Mouse (Mus musculus): ENCODE results near the gene Tnks2. TPM values are rescaled to one million over a fixed set of nuclear protein-coding genes. Genes with fewer than 3 reads are reported as not detected.
A peak's percentile ranks its signal among the peaks of the same experiment; 100 is the strongest.

The Tnks2 gene
- polyA plus RNA-seq, 1 experiment from 2014 or later: 13.9 TPM

DNA sequence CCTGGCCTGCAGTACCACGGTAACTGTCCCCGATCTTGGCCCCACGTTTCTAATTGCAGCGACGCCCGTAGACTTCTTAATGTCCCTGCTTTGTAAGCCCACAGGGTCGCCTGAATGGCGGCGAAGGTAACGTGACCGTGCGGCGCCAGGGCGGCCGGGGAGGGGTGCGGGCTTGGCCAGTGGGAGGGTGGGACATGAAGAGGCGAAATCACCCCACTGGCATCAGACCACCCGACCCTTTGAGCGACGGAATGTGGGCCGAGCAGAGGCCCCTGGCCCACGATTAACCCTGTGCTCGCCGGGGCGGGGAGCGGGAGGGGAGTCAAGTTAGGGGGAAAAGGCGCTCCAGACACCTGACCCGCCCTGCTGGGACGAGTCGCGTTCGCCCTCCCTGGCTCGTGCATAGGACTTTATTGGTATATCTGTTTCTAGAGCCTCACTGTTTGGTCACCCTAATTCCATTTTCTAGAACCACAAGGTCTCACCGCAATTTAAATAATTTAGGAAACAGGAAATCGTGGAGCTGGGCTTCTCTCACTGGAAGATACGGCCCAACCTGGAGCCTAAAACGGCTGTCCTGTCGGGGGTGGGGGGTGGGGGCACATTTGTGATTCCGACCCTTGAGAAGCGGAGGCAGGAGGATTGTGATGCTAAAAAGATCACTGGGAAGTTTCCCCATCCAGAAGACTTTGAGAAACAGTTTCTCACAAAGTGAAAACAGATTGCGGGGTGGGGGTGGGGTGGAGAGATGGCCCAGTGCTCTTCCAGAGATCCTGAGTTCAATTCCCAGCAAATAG lies 70.4 kb downstream of the Tnks2 start:
- no peak overlapping the region for H3K27ac ChIP-seq (replicated peaks)
- 2% methylated on average over 41 of the region's 41 CpGs for WGBS
- DNase-seq (ENCODE audit: low spot score): peak; percentile 53

DNA sequence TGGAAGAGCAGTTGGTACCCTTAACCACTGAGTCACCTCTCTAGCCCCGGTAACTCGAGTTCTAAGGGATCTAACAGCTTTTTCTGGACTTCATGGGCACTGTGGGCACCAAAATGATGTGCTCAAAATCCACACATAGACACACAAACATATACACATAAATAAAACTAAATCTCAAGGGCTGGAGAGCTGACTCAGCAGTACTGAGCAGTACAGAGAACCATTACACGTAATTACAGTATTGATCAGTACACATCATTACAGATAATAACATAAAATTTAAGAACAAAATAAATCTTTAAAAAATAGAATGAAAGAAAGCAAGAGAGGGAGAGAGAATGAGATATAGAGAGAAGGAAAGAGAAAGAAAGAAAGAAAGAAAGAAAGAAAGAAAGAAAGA lies 75.1 kb downstream of the Tnks2 start:
- TF ChIP-seq EP300 (optimal IDR thresholded peaks at IDR 0.05) (no peak), CTCF (IDR thresholded peaks at IDR 0.05; ENCODE audit: low read depth) (no peak)
- no peak for DNase-seq (ENCODE audit: low spot score)
- Histone ChIP-seq H3K36me3 (ENCODE audit: control insufficient read depth, insufficient read depth, low read length) (no peaks in the 10 kb centered on the region), H3K9ac (ENCODE audit: low read length) (no peak overlapping the region), H3K27me3 (ENCODE audit: control insufficient read depth, insufficient read depth, low read length) (no peaks in the 10 kb centered on the region), H3K4me1 (replicated peaks; ENCODE audit: control insufficient read depth, insufficient read depth) (no peaks in the 10 kb centered on the region), H3K4me3 (ENCODE audit: low read depth, low read length) (no peak overlapping the region), H3K4me2 (replicated peaks; ENCODE audit: low read depth) (no peak overlapping the region), H3K27ac (replicated peaks) (no peak overlapping the region), H3K9me3 (ENCODE audit: control insufficient read depth, low read length) (no peaks in the 10 kb centered on the region)
- whole genome bisulfite sequencing: 76% methylated on average over 3 of the region's 3 CpGs
- no peak for ATAC-seq (ENCODE audit: low FRiP score, low TSS enrichment)

More for the DNA sequence above, 70.4 kb downstream of the Tnks2 start:
- TF ChIP-seq CTCF (IDR thresholded peaks at IDR 0.05; ENCODE audit: low read depth) (no peak), EP300 (optimal IDR thresholded peaks at IDR 0.05) (no peak)
- ATAC-seq (ENCODE audit: low FRiP score, low TSS enrichment): peak; percentile 60; the same call in 1 of the 2 replicates
- Histone ChIP-seq H3K4me1 (replicated peaks; ENCODE audit: control insufficient read depth, insufficient read depth) (no peaks in the 10 kb centered on the region), H3K9ac (ENCODE audit: low read length) (peak overlapping the region; percentile 68), H3K27me3 (ENCODE audit: control insufficient read depth, insufficient read depth, low read length) (no peaks in the 10 kb centered on the region), H3K9me3 (ENCODE audit: control insufficient read depth, low read length) (no peaks in the 10 kb centered on the region), H3K4me2 (replicated peaks; ENCODE audit: low read depth) (peak overlapping the region; percentile 91), H3K36me3 (ENCODE audit: control insufficient read depth, insufficient read depth, low read length) (no peaks in the 10 kb centered on the region), H3K4me3 (ENCODE audit: low read depth, low read length) (peak overlapping the region; percentile 58)

DNA sequence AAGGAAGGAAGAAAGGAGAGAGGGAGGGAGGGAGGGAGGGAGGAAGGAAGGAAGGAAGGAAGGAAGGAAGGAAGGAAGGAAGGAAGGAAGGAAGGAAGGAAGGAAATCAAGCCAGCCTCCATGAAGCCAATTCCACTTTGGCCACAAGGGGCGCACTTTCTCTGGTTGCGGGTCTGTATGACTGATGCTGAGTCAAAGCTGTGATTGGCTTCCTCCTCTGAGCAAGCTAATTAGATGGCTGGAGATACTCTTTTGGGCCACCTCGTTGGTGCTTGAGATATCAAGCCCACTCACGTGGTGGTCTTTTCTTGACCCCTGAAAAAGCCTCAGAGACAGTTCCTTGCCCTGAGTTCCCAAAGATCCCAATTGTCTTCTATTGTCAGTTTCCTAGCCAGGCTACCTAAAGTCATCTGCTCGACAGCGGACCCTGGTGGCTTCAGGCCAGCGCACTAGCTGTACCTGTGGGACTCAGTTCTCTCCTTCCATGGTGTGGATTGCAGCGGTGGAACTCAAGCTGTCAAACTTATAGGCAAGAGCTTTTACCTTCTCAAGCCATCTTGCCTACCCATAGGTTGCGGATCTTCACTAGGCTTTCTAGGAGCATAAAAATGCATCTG lies 75.8 kb downstream of the Tnks2 start:
- DNase-seq (ENCODE audit: low spot score) (peak; percentile 81), ATAC-seq (ENCODE audit: low FRiP score, low TSS enrichment) (peak; percentile 76)
- no peak overlapping the region for H3K4me2 ChIP-seq (replicated peaks; ENCODE audit: low read depth)

DNA sequence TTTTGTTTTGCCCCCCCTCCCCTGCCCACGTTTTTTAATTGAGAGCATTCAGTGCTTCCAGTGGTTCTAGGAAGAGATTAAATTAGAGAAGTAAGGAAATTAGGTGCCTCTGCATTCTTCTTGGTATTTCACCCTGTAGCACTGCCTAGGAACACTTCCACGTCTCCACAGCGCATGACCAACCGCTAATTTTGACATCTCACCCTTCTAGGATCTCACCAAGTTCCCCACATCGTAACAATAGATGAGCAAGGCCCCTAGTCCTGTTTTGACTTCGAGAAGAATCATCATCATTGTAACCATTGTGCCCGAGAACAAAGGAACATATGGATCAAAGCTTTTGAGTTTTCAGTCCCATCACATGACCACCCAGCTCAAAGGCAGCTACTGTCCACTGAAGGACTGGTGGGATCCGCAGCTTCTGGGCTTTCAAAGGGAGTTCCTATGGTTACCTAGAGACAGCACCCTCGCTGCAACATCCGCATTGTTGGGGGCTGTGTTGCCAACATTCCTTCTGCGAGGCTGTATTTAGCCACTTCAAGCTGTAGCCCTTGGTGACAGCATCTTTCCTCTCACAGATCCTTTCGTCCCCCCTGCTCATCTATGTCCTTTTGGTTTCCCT lies 76.5 kb downstream of the Tnks2 start:
- TF ChIP-seq EP300 (optimal IDR thresholded peaks at IDR 0.05) (no peak), CTCF (IDR thresholded peaks at IDR 0.05; ENCODE audit: low read depth) (no peak)
- H3K9me3 ChIP-seq (ENCODE audit: control insufficient read depth, low read length): no peaks in the 10 kb centered on the region
- H3K9ac ChIP-seq (ENCODE audit: low read length): no peak overlapping the region
- H3K4me2 ChIP-seq (replicated peaks; ENCODE audit: low read depth): no peak overlapping the region
- WGBS: 52% methylated on average over 12 of the region's 12 CpGs
- no peaks in the 10 kb centered on the region for H3K4me1 ChIP-seq (replicated peaks; ENCODE audit: control insufficient read depth, insufficient read depth)
- DNase-seq (ENCODE audit: low spot score) (no peak), ATAC-seq (ENCODE audit: low FRiP score, low TSS enrichment) (no peak)
- no peaks in the 10 kb centered on the region for H3K36me3 ChIP-seq (ENCODE audit: control insufficient read depth, insufficient read depth, low read length)
- H3K4me3 ChIP-seq (ENCODE audit: low read depth, low read length): no peak overlapping the region
- no peak overlapping the region for H3K27ac ChIP-seq (replicated peaks)
- H3K27me3 ChIP-seq (ENCODE audit: control insufficient read depth, insufficient read depth, low read length): no peaks in the 10 kb centered on the region

More for the DNA sequence above, 75.8 kb downstream of the Tnks2 start:
- Histone ChIP-seq H3K36me3 (ENCODE audit: control insufficient read depth, insufficient read depth, low read length) (no peaks in the 10 kb centered on the region), H3K9ac (ENCODE audit: low read length) (no peak overlapping the region), H3K4me3 (ENCODE audit: low read depth, low read length) (no peak overlapping the region), H3K27me3 (ENCODE audit: control insufficient read depth, insufficient read depth, low read length) (no peaks in the 10 kb centered on the region), H3K27ac (replicated peaks) (no peak overlapping the region), H3K4me1 (replicated peaks; ENCODE audit: control insufficient read depth, insufficient read depth) (no peaks in the 10 kb centered on the region), H3K9me3 (ENCODE audit: control insufficient read depth, low read length) (no peaks in the 10 kb centered on the region)
- TF ChIP-seq EP300 (optimal IDR thresholded peaks at IDR 0.05) (no peak), CTCF (IDR thresholded peaks at IDR 0.05; ENCODE audit: low read depth) (peak; percentile 73)
- WGBS: 23% methylated on average over 9 of the region's 9 CpGs

DNA sequence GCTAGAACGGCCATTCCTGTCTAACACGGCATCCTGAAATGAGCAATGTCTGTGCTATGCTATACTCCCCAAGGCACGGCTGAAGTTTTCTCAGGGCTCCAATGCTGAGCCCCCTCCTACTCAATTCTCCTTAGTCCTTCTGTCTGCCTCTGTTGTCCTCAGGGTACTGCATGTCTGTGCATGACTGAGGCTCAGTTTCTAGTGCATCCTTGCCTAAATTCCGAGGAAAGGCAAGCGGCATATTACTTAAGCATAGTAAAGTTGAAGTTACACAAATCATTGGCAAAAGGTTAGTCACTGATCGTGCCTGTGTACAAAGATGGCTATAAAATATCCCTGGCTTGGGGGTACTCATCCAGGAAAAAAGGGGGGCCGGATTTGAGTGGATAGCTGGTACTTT lies 79.0 kb downstream of the Tnks2 start:
- ATAC-seq (ENCODE audit: low FRiP score, low TSS enrichment) (no peak), DNase-seq (ENCODE audit: low spot score) (no peak)
- no peak overlapping the region for H3K4me2 ChIP-seq (replicated peaks; ENCODE audit: low read depth)
- no peak overlapping the region for H3K4me3 ChIP-seq (ENCODE audit: low read depth, low read length)
- no peaks in the 10 kb centered on the region for H3K27me3 ChIP-seq (ENCODE audit: control insufficient read depth, insufficient read depth, low read length)
- TF ChIP-seq EP300 (optimal IDR thresholded peaks at IDR 0.05) (no peak), CTCF (IDR thresholded peaks at IDR 0.05; ENCODE audit: low read depth) (no peak)
- no peaks in the 10 kb centered on the region for H3K36me3 ChIP-seq (ENCODE audit: control insufficient read depth, insufficient read depth, low read length)
- 73% methylated on average over 7 of the region's 7 CpGs for WGBS
- H3K9me3 ChIP-seq (ENCODE audit: control insufficient read depth, low read length): no peaks in the 10 kb centered on the region
- no peak overlapping the region for H3K27ac ChIP-seq (replicated peaks)
- no peak overlapping the region for H3K9ac ChIP-seq (ENCODE audit: low read length)
- H3K4me1 ChIP-seq (replicated peaks; ENCODE audit: control insufficient read depth, insufficient read depth): no peaks in the 10 kb centered on the region
